Mouse (Mus musculus) heart, embryonic 15.5 days (tissue): ENCODE results near the gene Eml1. TPM values are rescaled to one million over a fixed set of nuclear protein-coding genes. Genes with fewer than 3 reads are reported as not detected.

ENCODE experiments used
- ATAC-seq: fragments of 200-750 bp; cut with Nextera tagmentation; replicated peaks from 2 replicates; pipeline ENCODE4 v1.8.0; 2017; ENCODE audit warnings: low read depth, moderate TSS enrichment; ENCODE audit not compliant: insufficient number of reproducible peaks, insufficient read depth, low FRiP score
- H3K27ac ChIP-seq: fragments of 300-500 bp; sonication (generic); 2 replicates; pipeline ENCODE4 v1.5.1; 2015; ENCODE audit warnings: mild to moderate bottlenecking, inconsistent platforms
- H3K27me3 ChIP-seq: fragments of 300-500 bp; sonication (generic); 2 replicates; pipeline ENCODE4 v1.6.1; 2015; ENCODE audit warnings: inconsistent platforms
- H3K36me3 ChIP-seq: fragments of 300-500 bp; sonication (generic); 2 replicates; pipeline ENCODE4 v1.6.1; 2015; ENCODE audit warnings: mild to moderate bottlenecking, inconsistent platforms
- H3K4me1 ChIP-seq: fragments of 300-500 bp; sonication (generic); replicated peaks from 2 replicates; pipeline ENCODE4 v1.6.1; 2015; ENCODE audit warnings: inconsistent platforms
- H3K4me2 ChIP-seq: fragments of 300-500 bp; sonication (generic); 2 replicates; pipeline ENCODE4 v1.6.1; 2015; ENCODE audit warnings: inconsistent platforms, mild to moderate bottlenecking, moderate library complexity
- H3K4me3 ChIP-seq: fragments of 300-500 bp; sonication (generic); 2 replicates; pipeline ENCODE4 v1.5.1; 2015; ENCODE audit warnings: mild to moderate bottlenecking, inconsistent platforms
- H3K9ac ChIP-seq: fragments of 300-500 bp; sonication (generic); 2 replicates; pipeline ENCODE4 v1.6.1; 2015; ENCODE audit warnings: mild to moderate bottlenecking, inconsistent platforms
- H3K9me3 ChIP-seq: fragments of 300-500 bp; sonication (generic); replicated peaks from 2 replicates; pipeline ENCODE4 v1.6.1; 2016; ENCODE audit warnings: inconsistent platforms
- WGBS: fragments of 180-500 bp; shearing (Covaris S2); methylation state at CpG from one replicate; pipeline ENCODE4 v1.1.7; 2015; ENCODE audit warnings: mixed read lengths; 5-methylcytosine and 5-hydroxymethylcytosine counted together
- polyA plus RNA-seq: library from polyadenylated mRNA; unstranded; fragments of >200 nt; fragmentation: Nextera tagmentation; extraction: Ambion mirVana; gene quantifications from 2 replicates; pipeline ENCODE4 v1.2.1, GENCODE M21; 2015

Eml1 gene
- polyA plus RNA-seq, result 62.5 and 76.6 TPM in 2 replicates

- Histone ChIP-seq H3K9me3 (no peaks in the 10 kb centered on the region), H3K4me3 (peak within 1 kb of the TSS; percentile 48), H3K4me2 (peak within 1 kb of the TSS; percentile 65), H3K36me3 (no peaks in the 10 kb centered on the region), H3K27ac (peak within 1 kb of the TSS; percentile 94), H3K27me3 (no peaks in the 10 kb centered on the region), H3K4me1 (peaks cover 57% of the 10 kb centered on the region), H3K9ac (peak within 1 kb of the TSS; percentile 56)
- peak; percentile 83 for ATAC-seq
- 28% methylated on average over 19 of the region's 19 CpGs for WGBS
These were observed at the start of gene Eml1 for GRCm38 (mm10) chr12:108370596-108371428. Gene Eml1, plus strand, starts transcription at chr12:108370957.

DNA sequence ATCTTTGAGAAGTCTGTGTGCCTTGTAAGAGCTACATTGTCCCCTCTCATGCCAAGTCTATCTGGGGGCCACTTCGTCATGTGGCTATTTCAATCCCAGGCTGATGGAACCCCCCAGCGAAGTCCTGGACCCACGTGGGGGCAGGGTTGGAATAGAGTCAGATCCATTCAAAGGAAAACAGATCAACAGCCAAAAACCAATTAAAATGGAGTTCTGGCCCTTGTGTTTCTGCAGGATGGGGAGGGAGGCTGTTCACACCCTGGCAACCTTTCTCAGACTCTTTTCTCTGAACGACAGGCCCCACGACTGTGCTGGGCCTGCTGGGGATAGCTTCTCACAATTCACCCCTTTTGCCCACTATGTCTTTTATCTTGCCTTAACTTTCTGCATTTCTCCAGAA is 44.4 kb upstream of the Eml1 start:
- no peak overlapping the region for H3K4me2 ChIP-seq
- H3K9ac ChIP-seq, result no peak overlapping the region
- peaks cover 55% of the 10 kb centered on the region for H3K27me3 ChIP-seq
- H3K36me3 ChIP-seq, result no peaks in the 10 kb centered on the region
- H3K4me3 ChIP-seq, result no peak overlapping the region
- WGBS, result 45% methylated on average over 5 of the region's 5 CpGs
- H3K4me1 ChIP-seq, result peaks cover 22% of the 10 kb centered on the region
- no peaks in the 10 kb centered on the region for H3K9me3 ChIP-seq
- H3K27ac ChIP-seq, result no peak overlapping the region
- no peak for ATAC-seq

DNA sequence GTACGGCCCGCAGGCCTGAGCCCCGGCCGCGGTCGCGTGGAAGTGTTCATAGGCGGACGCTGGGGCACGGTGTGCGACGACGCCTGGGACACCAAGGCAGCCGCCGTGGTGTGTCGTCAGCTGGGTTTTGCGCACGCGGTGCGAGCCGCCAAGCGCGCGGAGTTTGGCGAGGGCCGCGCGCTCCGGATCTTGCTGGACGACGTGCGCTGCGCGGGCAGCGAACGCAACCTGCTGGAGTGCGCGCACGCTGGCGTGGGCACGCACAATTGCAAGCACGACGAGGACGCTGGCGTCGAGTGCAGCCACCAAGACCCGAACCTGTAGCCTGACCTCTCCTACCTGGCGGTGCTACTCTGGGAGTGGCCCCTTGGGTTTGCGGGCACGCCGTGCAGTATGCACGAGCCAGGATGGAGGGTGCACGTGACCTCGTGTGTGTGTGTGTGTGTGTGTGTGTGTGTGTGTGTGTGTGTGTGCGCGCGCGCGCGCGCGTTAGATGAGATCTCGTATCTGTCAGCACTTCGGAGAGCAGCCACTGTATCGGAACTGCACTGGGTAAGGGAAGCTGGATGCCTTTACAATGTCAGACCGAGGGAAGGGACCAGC is 42.8 kb upstream of the Eml1 start:
- peak; percentile 40; the same call in 1 of the 2 replicates for ATAC-seq
- WGBS, result under 1% methylated on average over 66 of the region's 66 CpGs
- Histone ChIP-seq H3K4me1 (peaks cover 25% of the 10 kb centered on the region), H3K27ac (no peak overlapping the region), H3K9me3 (no peaks in the 10 kb centered on the region), H3K4me2 (peak overlapping the region; percentile 76), H3K9ac (peak overlapping the region; percentile 14; the same call in 1 of the 2 replicates), H3K4me3 (peak overlapping the region; percentile 46), H3K36me3 (no peaks in the 10 kb centered on the region), H3K27me3 (peaks cover 55% of the 10 kb centered on the region)

DNA sequence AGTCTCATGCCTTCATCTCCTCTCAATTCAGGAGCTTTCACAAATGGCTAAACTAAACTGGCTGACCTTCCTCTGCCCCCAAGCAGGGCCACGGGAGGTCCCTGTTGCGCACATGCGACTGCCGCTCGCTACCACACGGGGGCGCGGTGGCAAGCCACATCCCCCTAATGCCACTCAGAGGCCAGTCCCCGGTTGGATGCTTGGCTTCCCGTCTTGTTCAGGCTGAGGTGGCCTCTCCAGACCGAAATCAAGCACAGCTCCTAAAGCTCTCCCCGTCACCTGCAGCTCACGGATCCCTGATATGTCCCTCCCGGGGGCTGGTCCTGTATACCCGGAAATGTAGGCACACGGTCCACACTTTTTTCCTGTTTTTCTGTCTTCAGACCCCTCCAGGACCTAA is 37.7 kb upstream of the Eml1 start:
- peak overlapping the region; percentile 29; the same call in 1 of the 2 replicates for H3K9ac ChIP-seq
- peak overlapping the region; percentile 95 for H3K4me2 ChIP-seq
- peaks cover 56% of the 10 kb centered on the region for H3K27me3 ChIP-seq
- H3K4me3 ChIP-seq, result peak overlapping the region; percentile 61
- no peaks in the 10 kb centered on the region for H3K36me3 ChIP-seq
- no peaks in the 10 kb centered on the region for H3K9me3 ChIP-seq
- H3K27ac ChIP-seq, result peak overlapping the region; percentile 48; the same call in 1 of the 2 replicates
- peaks cover 32% of the 10 kb centered on the region for H3K4me1 ChIP-seq
- under 1% methylated on average over 16 of the region's 16 CpGs for WGBS
- ATAC-seq, result peak; percentile 36; the same call in 1 of the 2 replicates

- Histone ChIP-seq H3K9me3 (no peaks in the 10 kb centered on the region), H3K4me2 (peak overlapping the region; percentile 95), H3K9ac (peak overlapping the region; percentile 29; the same call in 1 of the 2 replicates), H3K27me3 (peaks cover 51% of the 10 kb centered on the region), H3K36me3 (no peaks in the 10 kb centered on the region), H3K4me3 (peak overlapping the region; percentile 61), H3K27ac (peak overlapping the region; percentile 48), H3K4me1 (peaks cover 28% of the 10 kb centered on the region)
- under 1% methylated on average over 22 of the region's 22 CpGs for WGBS
- peak; percentile 11 for ATAC-seq
These were observed 37.3 kb upstream of the Eml1 start for GRCm38 (mm10) chr12:108333481-108333882.

DNA sequence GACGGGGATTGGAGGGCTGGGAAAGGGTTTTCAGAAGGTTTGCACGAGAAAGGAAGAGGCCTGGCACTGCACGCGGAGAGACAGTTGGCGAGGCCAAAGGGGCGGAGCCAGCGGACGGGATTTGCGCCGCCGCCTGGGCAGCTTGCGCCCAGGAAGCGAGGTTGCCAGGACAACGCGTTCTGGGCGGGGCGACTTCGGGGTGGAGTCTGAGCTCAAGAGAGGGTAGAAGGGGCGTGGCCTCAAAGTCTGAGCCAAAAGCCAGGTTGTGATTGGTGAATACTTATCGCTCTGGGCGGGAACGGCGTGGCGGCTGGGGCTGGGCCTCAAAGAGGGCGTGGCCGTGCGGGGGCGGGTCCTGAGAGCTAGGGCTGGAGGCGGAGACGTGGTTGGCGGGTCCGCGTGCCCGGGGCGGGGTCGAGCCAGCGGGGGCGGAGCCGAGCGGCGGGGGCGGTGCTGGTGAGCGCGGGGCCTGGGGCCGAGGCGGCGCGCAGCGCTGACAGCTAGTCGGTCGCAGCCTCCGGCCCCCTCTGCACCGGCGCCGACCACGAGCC is 36.8 kb upstream of the Eml1 start, which contains the start of gene Cyp46a1:
Gene Cyp46a1, plus strand, starts transcription at position 487 of the 551 bp plus-strand sequence.
- H3K36me3 ChIP-seq, result no peaks in the 10 kb centered on the region
- H3K27ac ChIP-seq, result peak within 1 kb of the TSS; percentile 48
- peak; percentile 96 for ATAC-seq
- peak within 1 kb of the TSS; percentile 61 for H3K4me3 ChIP-seq
- peak within 1 kb of the TSS; percentile 59 for H3K9ac ChIP-seq
- H3K4me1 ChIP-seq, result peaks cover 28% of the 10 kb centered on the region
- WGBS, result under 1% methylated on average over 45 of the region's 56 CpGs
- peaks cover 46% of the 10 kb centered on the region for H3K27me3 ChIP-seq
- no peaks in the 10 kb centered on the region for H3K9me3 ChIP-seq
- peak within 1 kb of the TSS; percentile 95 for H3K4me2 ChIP-seq

DNA sequence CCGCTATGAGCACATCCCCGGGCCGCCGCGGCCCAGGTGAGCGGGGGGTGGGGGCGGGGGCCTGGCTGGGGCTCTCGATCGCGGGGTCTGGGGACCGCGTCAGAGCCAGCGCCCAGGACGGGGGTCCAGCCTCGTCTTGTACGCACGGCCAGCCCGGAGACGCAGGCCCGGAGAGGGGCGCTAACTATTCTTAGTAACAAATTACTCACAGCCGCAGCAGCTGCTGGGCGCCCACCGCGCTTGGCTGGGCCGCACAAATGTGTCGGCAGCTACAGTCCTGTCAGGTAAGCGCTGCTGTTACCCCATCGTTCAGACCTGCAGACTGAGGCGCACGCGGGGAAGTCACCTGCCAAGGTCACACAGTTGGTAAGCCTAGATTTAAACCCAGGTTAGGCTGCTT is 36.2 kb upstream of the Eml1 start:
- peak overlapping the region; percentile 61 for H3K4me3 ChIP-seq
- ATAC-seq, result peak; percentile 3
- 1% methylated on average over 32 of the region's 32 CpGs for WGBS
- H3K9me3 ChIP-seq, result no peaks in the 10 kb centered on the region
- peak overlapping the region; percentile 95 for H3K4me2 ChIP-seq
- no peaks in the 10 kb centered on the region for H3K36me3 ChIP-seq
- H3K9ac ChIP-seq, result peak overlapping the region; percentile 59
- peak overlapping the region; percentile 38 for H3K27ac ChIP-seq
- peaks cover 41% of the 10 kb centered on the region for H3K27me3 ChIP-seq
- peaks cover 27% of the 10 kb centered on the region for H3K4me1 ChIP-seq

DNA sequence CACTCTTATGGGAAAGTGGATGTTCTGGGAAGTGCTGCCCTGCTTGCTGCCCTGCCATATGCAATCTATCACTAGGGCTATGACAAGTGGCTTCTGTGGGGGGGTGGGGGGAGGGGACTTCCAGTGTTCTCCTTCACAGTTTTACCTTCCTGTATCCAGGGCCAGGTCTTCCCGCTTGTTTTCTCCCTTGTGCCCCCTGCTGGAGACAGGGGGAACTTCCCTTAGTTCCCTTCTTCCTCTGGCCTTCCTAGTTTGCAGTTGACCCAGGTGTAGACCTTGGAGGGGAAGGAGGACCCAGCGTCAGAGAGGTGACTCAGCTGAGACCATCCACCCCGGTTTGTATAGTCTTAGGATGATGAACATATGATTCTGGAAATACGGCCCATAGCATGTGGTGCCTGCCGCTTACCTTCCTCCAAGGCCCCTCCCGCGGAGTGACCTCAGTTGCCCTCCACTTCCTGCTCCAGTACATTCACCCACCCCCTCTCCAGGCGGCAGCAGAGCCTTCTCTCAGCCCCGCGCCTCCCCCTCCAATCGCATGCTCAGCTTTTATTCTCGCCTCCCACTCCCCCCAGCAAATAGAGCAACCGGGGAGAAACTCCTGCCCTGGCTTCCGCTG is 32.1 kb upstream of the Eml1 start:
- H3K36me3 ChIP-seq, result no peaks in the 10 kb centered on the region
- H3K27me3 ChIP-seq, result peaks cover 32% of the 10 kb centered on the region
- no peak overlapping the region for H3K9ac ChIP-seq
- WGBS, result 22% methylated on average over 14 of the region's 14 CpGs
- H3K4me2 ChIP-seq, result no peak overlapping the region
- no peak for ATAC-seq
- H3K4me1 ChIP-seq, result peaks cover 9% of the 10 kb centered on the region
- H3K9me3 ChIP-seq, result no peaks in the 10 kb centered on the region
- no peak overlapping the region for H3K4me3 ChIP-seq
- H3K27ac ChIP-seq, result no peak overlapping the region

- 77% methylated on average over 8 of the region's 8 CpGs for WGBS
- peaks cover 9% of the 10 kb centered on the region for H3K4me1 ChIP-seq
- no peak for ATAC-seq
- H3K9ac ChIP-seq, result no peak overlapping the region
- no peak overlapping the region for H3K4me2 ChIP-seq
- no peak overlapping the region for H3K4me3 ChIP-seq
- H3K27ac ChIP-seq, result no peak overlapping the region
- peaks cover 31% of the 10 kb centered on the region for H3K27me3 ChIP-seq
- no peaks in the 10 kb centered on the region for H3K9me3 ChIP-seq
- no peaks in the 10 kb centered on the region for H3K36me3 ChIP-seq
These were observed 22.6 kb upstream of the Eml1 start for GRCm38 (mm10) chr12:108348151-108348550.

DNA sequence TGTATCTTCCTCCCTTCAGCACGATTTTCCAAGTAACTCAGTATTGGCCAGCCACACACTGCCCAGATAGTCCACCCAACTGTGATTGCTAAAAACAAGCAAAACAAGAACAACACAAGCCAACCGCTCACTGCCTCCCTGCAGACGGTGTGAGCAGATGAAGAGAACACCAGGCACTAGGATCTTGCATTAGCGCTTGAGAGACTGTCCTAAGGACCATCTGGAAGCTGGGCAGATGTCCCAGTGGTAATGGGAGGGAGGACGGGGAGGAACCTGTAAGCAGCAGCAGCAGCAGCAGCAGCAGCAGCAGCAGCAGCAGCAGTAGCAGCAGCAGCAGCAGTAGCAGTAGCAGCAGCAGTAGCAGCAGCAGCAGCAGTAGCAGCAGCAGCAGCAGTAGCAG is 21.7 kb upstream of the Eml1 start:
- no peak overlapping the region for H3K9ac ChIP-seq
- no peak overlapping the region for H3K4me3 ChIP-seq
- H3K27me3 ChIP-seq, result peaks cover 40% of the 10 kb centered on the region
- no peak overlapping the region for H3K4me2 ChIP-seq
- 69% methylated on average over 5 of the region's 5 CpGs for WGBS
- no peak for ATAC-seq
- H3K9me3 ChIP-seq, result no peaks in the 10 kb centered on the region
- peaks cover 9% of the 10 kb centered on the region for H3K4me1 ChIP-seq
- H3K27ac ChIP-seq, result no peak overlapping the region
- H3K36me3 ChIP-seq, result no peaks in the 10 kb centered on the region

GRCm38 (mm10) chr12:108350931-108351330 is 19.8 kb upstream of the Eml1 start:
- H3K27me3 ChIP-seq, result peaks cover 47% of the 10 kb centered on the region

More at GRCm38 (mm10) chr12:108350931-108351330, 19.8 kb upstream of the Eml1 start:
- Histone ChIP-seq H3K4me3 (no peak overlapping the region), H3K4me2 (no peak overlapping the region), H3K4me1 (peaks cover 9% of the 10 kb centered on the region), H3K9ac (no peak overlapping the region), H3K27ac (no peak overlapping the region), H3K9me3 (no peaks in the 10 kb centered on the region), H3K36me3 (no peaks in the 10 kb centered on the region)
- WGBS, result 81% methylated on average over 10 of the region's 10 CpGs
- no peak for ATAC-seq
